Mouse (Mus musculus): ENCODE measurements around the gene Fli1.

DNA sequence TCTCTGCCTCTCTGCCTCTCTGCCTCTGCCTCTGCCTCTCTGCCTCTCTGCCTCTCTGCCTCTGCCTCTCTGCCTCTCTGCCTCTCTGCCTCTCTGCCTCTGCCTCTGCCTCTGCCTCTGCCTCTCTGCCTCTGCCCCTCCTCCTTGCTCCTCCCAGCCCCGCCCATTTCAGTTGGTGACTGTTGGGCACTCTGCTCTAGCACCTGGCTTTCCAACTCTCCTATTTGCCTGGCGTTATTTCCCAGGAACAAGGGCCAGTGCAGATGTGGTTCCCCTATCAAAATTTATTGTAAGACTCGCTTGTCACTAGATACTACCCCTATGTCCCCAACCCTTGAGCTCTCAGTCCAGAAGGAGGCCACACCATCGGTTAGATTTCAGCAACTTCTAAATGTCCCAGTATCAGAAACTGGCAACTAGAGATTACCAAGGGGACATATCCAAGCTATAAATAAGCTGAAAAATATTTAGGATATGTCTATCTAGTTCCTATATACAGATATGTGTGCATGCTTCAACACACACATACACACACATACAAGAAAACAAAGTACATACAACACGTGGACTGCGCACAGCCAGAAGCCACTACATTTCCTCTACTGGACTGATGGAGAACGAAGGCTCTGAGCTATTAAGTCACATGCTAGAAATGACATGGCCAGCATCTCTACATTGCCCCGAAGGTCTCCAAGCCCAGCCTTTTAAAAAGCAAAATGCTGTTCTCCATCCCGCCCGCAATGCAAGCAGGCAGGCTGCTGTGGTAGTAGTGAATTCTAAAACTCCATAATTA lies 26.6 kb downstream of the Fli1 start:
- no peak for TF ChIP-seq CTCF (IDR thresholded peaks at IDR 0.05; ENCODE audit: low read depth)
- TF ChIP-seq EP300 (IDR thresholded peaks at IDR 0.05; ENCODE audit: low read depth) = no peak

Data from liver, embryonic 14.5 days (tissue).